Mouse (Mus musculus) ES-Bruce4 (cell line): ENCODE data around the gene Fgf2. TPM values are rescaled to one million over a fixed set of nuclear protein-coding genes. Genes with fewer than 3 reads are reported as not detected.

Experiments
- H3K27ac ChIP-seq: 2 replicates; pipeline ENCODE4 v1.5.1; 2012; ENCODE audit warnings: low read length, inconsistent platforms; ENCODE audit not compliant: insufficient read depth
- H3K27me3 ChIP-seq: 2 replicates; pipeline ENCODE4 v1.6.1; 2012; ENCODE audit warnings: mild to moderate bottlenecking, low read length, inconsistent platforms; ENCODE audit not compliant: control insufficient read depth, poor library complexity, insufficient read depth, severe bottlenecking
- H3K36me3 ChIP-seq: 2 replicates; pipeline ENCODE4 v1.6.1; 2012; ENCODE audit warnings: inconsistent platforms, mild to moderate bottlenecking, low read length, moderate library complexity; ENCODE audit not compliant: control insufficient read depth, poor library complexity, insufficient read depth, severe bottlenecking
- H3K4me1 ChIP-seq: one replicate; pipeline ENCODE4 v1.8.1; 2011; ENCODE audit warnings: low read length; ENCODE audit not compliant: control insufficient read depth, insufficient read depth
- H3K4me3 ChIP-seq: 2 replicates; pipeline ENCODE4 v1.5.1; 2011; ENCODE audit warnings: low read depth, mild to moderate bottlenecking, low read length
- H3K9ac ChIP-seq: 2 replicates; pipeline ENCODE4 v1.6.1; 2012; ENCODE audit warnings: low read depth, mild to moderate bottlenecking, inconsistent platforms; ENCODE audit not compliant: poor library complexity, severe bottlenecking
- H3K9me3 ChIP-seq: replicated peaks from 2 replicates; pipeline ENCODE4 v1.6.1; 2012; ENCODE audit warnings: mild to moderate bottlenecking, low read length, inconsistent platforms; ENCODE audit not compliant: control insufficient read depth, poor library complexity, insufficient read depth, severe bottlenecking
- CTCF ChIP-seq: IDR thresholded peaks from one replicate; pipeline ENCODE4 v1.8.1; 2011; ENCODE audit warnings: low read depth, low read length
- EP300 ChIP-seq: IDR thresholded peaks from 2 replicates; pipeline ENCODE4 v1.6.1; 2011; ENCODE audit warnings: low read depth, low read length; ENCODE audit not compliant: insufficient read depth
- POLR2A ChIP-seq: IDR thresholded peaks from one replicate; pipeline ENCODE4 v1.8.1; 2011; ENCODE audit warnings: low read length; ENCODE audit not compliant: insufficient read depth
- polyA plus RNA-seq: library from polyadenylated mRNA; stranded (reverse); fragments of >200 nt; gene quantifications from 2 replicates; pipeline ENCODE4 v1.2.4, GENCODE M21; 2011; ENCODE audit warnings: low read depth; ENCODE audit not compliant: missing spikeins, insufficient read depth, insufficient read length

Fgf2 gene
- polyA plus RNA-seq, 1 experiment, result 0.90 TPM

GRCm38 (mm10) chr3:37396930-37397608 is 48.9 kb downstream of the Fgf2 start:
- H3K9me3 ChIP-seq, result no peaks in the 10 kb centered on the region
- no peak overlapping the region for H3K27ac ChIP-seq
- TF ChIP-seq CTCF (no peak), EP300 (no peak)
- H3K4me1 ChIP-seq, result no peaks in the 10 kb centered on the region
- H3K9ac ChIP-seq, result no peak overlapping the region
- H3K4me3 ChIP-seq, result no peak overlapping the region
- H3K36me3 ChIP-seq, result no peaks in the 10 kb centered on the region
- H3K27me3 ChIP-seq, result no peaks in the 10 kb centered on the region

- Histone ChIP-seq H3K4me3 (no peak overlapping the region), H3K36me3 (no peaks in the 10 kb centered on the region), H3K9me3 (no peaks in the 10 kb centered on the region), H3K27ac (no peak overlapping the region), H3K4me1 (no peaks in the 10 kb centered on the region), H3K9ac (no peak overlapping the region), H3K27me3 (no peaks in the 10 kb centered on the region)
- no peak for TF ChIP-seq CTCF
- TF ChIP-seq POLR2A, result no peak
- no peak for TF ChIP-seq EP300
Observed at GRCm38 (mm10) chr3:37397646-37398045, 49.5 kb downstream of the Fgf2 start.

- TF ChIP-seq POLR2A, result no peak
- H3K9ac ChIP-seq, result no peak overlapping the region
- H3K4me3 ChIP-seq, result no peak overlapping the region
- no peaks in the 10 kb centered on the region for H3K36me3 ChIP-seq
- H3K27ac ChIP-seq, result no peak overlapping the region
- H3K27me3 ChIP-seq, result no peaks in the 10 kb centered on the region
- H3K4me1 ChIP-seq, result no peaks in the 10 kb centered on the region
- no peaks in the 10 kb centered on the region for H3K9me3 ChIP-seq
Observed at GRCm38 (mm10) chr3:37398661-37399395, 50.7 kb downstream of the Fgf2 start.

GRCm38 (mm10) chr3:37401729-37402610 is 53.8 kb downstream of the Fgf2 start:
- no peaks in the 10 kb centered on the region for H3K27me3 ChIP-seq
- no peaks in the 10 kb centered on the region for H3K4me1 ChIP-seq
- H3K36me3 ChIP-seq, result no peaks in the 10 kb centered on the region
- H3K9me3 ChIP-seq, result no peaks in the 10 kb centered on the region
- H3K27ac ChIP-seq, result no peak overlapping the region
- no peak overlapping the region for H3K4me3 ChIP-seq
- no peak for TF ChIP-seq CTCF
- no peak for TF ChIP-seq POLR2A
- no peak for TF ChIP-seq EP300
- no peak overlapping the region for H3K9ac ChIP-seq

GRCm38 (mm10) chr3:37407598-37407997 is 59.5 kb downstream of the Fgf2 start:
- no peak for TF ChIP-seq POLR2A
- no peak for TF ChIP-seq EP300
- no peak for TF ChIP-seq CTCF
- no peaks in the 10 kb centered on the region for H3K27me3 ChIP-seq
- no peak overlapping the region for H3K9ac ChIP-seq
- H3K36me3 ChIP-seq, result no peaks in the 10 kb centered on the region; the same call in 1 of the 2 replicates
- no peak overlapping the region for H3K4me3 ChIP-seq
- H3K4me1 ChIP-seq, result no peaks in the 10 kb centered on the region
- no peaks in the 10 kb centered on the region for H3K9me3 ChIP-seq
- no peak overlapping the region for H3K27ac ChIP-seq

GRCm38 (mm10) chr3:37413446-37413845 is 65.3 kb downstream of the Fgf2 start:
- no peak overlapping the region for H3K27ac ChIP-seq
- no peaks in the 10 kb centered on the region for H3K27me3 ChIP-seq
- H3K36me3 ChIP-seq, result no peaks in the 10 kb centered on the region; the same call in 1 of the 2 replicates
- TF ChIP-seq POLR2A (no peak), CTCF (no peak), EP300 (no peak)
- no peak overlapping the region for H3K4me3 ChIP-seq
- H3K9ac ChIP-seq, result no peak overlapping the region
- no peaks in the 10 kb centered on the region for H3K9me3 ChIP-seq
- H3K4me1 ChIP-seq, result no peaks in the 10 kb centered on the region
